Mouse (Mus musculus) 3134 (cell line): ENCODE results near the gene Gnaz.
"Not testable (repeated sequence)": the region's sequence is repeated elsewhere in the genome, so short reads cannot be mapped to it uniquely, and the experiment has no call there.

ENCODE experiments used
- DNase-seq: peaks from one replicate; pipeline ENCODE4 v3.0.0-alpha.2; 2011; ENCODE audit warnings: low spot score; ENCODE audit not compliant: insufficient read length; ENCODE audit errors: extremely low read depth

Gnaz gene

GRCm38 (mm10) chr10:75026491-75026890 is 59.5 kb downstream of the Gnaz start:
- DNase-seq, result no peak

- no peak for DNase-seq
Observed at GRCm38 (mm10) chr10:75028743-75029142, 61.8 kb downstream of the Gnaz start.

GRCm38 (mm10) chr10:75029677-75030076 is 62.7 kb downstream of the Gnaz start:
- DNase-seq, result no peak

- no peak for DNase-seq
Observed at GRCm38 (mm10) chr10:75030234-75030633, 63.3 kb downstream of the Gnaz start.

GRCm38 (mm10) chr10:75031345-75032114 is 64.6 kb downstream of the Gnaz start:
- DNase-seq, result no peak

GRCm38 (mm10) chr10:75032395-75032794 is 65.4 kb downstream of the Gnaz start, which contains the start of gene Rsph14:
Gene Rsph14, minus strand, starts transcription at chr10:75032586.
- peak; percentile 65 for DNase-seq

- peak; percentile 95 for DNase-seq
Observed at GRCm38 (mm10) chr10:75036883-75037379, 70.0 kb downstream of the Gnaz start, which contains the start of gene Rab36. Gene Rab36, plus strand, starts transcription at chr10:75037058.

- DNase-seq, result not testable (repeated sequence)
Observed at GRCm38 (mm10) chr10:75042060-75042459, 75.1 kb downstream of the Gnaz start.

GRCm38 (mm10) chr10:75044459-75044858 is 77.5 kb downstream of the Gnaz start:
- DNase-seq, result no peak

- no peak for DNase-seq
Observed at GRCm38 (mm10) chr10:75045831-75046230, 78.9 kb downstream of the Gnaz start.

- DNase-seq, result no peak
Observed at GRCm38 (mm10) chr10:75048711-75049110, 81.7 kb downstream of the Gnaz start.

- DNase-seq, result no peak
Observed at GRCm38 (mm10) chr10:75051364-75052074, 84.5 kb downstream of the Gnaz start.

- no peak for DNase-seq
Observed at GRCm38 (mm10) chr10:75052902-75053301, 85.9 kb downstream of the Gnaz start.

GRCm38 (mm10) chr10:75053655-75054054 is 86.7 kb downstream of the Gnaz start:
- no peak for DNase-seq

GRCm38 (mm10) chr10:75054125-75054524 is 87.1 kb downstream of the Gnaz start:
- no peak for DNase-seq

GRCm38 (mm10) chr10:75055672-75056071 is 88.7 kb downstream of the Gnaz start:
- no peak for DNase-seq

GRCm38 (mm10) chr10:75056255-75056654 is 89.3 kb downstream of the Gnaz start:
- no peak for DNase-seq

- DNase-seq, result no peak
Observed at GRCm38 (mm10) chr10:75058336-75058735, 91.4 kb downstream of the Gnaz start.

GRCm38 (mm10) chr10:75058761-75059395 is 91.9 kb downstream of the Gnaz start:
- DNase-seq, result no peak

- DNase-seq, result peak; percentile 68
Observed at GRCm38 (mm10) chr10:75059396-75059795, 92.4 kb downstream of the Gnaz start.

GRCm38 (mm10) chr10:75060217-75060842 is 93.4 kb downstream of the Gnaz start, which contains the start of gene Bcr:
Gene Bcr, plus strand, starts transcription at chr10:75060592.
- peak; percentile 86 for DNase-seq
